Mouse (Mus musculus) A20 (cell line): ENCODE data around the gene Cts7.

ENCODE experiments used
- DNase-seq: peaks from one replicate; pipeline ENCODE4 v3.0.0-alpha.2; 2011; ENCODE audit warnings: low read depth, low spot score

Gene Cts7

GRCm38 (mm10) chr13:61358097-61358496 is at the start of gene Cts7:
Gene Cts7 (minus strand): TSS chr13:61358197.
- DNase-seq, result no peak
